Mouse (Mus musculus) heart, embryonic 11.5 days (tissue): Measurements from ENCODE around the gene Gm45062. TPM values are rescaled to one million over a fixed set of nuclear protein-coding genes. Genes with fewer than 3 reads are reported as not detected.

Experiments used
- ATAC-seq: fragments of 200-750 bp; cut with Nextera tagmentation; replicated peaks from 2 replicates; pipeline ENCODE4 v1.8.0; 2017; ENCODE audit warnings: moderate library complexity; ENCODE audit not compliant: insufficient number of reproducible peaks, low FRiP score, low TSS enrichment
- H3K27ac ChIP-seq: fragments of 300-500 bp; sonication (generic); 2 replicates; pipeline ENCODE4 v1.5.1; 2014; ENCODE audit warnings: mild to moderate bottlenecking, low read depth, low read length
- H3K27me3 ChIP-seq: fragments of 300-500 bp; sonication (generic); 2 replicates; pipeline ENCODE4 v1.6.1; 2014; ENCODE audit warnings: mild to moderate bottlenecking, low read length, mixed read lengths; ENCODE audit not compliant: control insufficient read depth, insufficient read depth
- H3K36me3 ChIP-seq: fragments of 300-500 bp; sonication (generic); 2 replicates; pipeline ENCODE4 v1.6.1; 2014; ENCODE audit warnings: mild to moderate bottlenecking, low read length, moderate library complexity, mixed read lengths; ENCODE audit not compliant: control insufficient read depth, insufficient read depth
- H3K4me1 ChIP-seq: fragments of 300-500 bp; sonication (generic); 2 replicates; pipeline ENCODE4 v1.6.1; 2014; ENCODE audit warnings: low read length; ENCODE audit not compliant: control insufficient read depth, insufficient read depth
- H3K4me2 ChIP-seq: fragments of 300-500 bp; sonication (generic); 2 replicates; pipeline ENCODE4 v1.6.1; 2014; ENCODE audit warnings: mild to moderate bottlenecking, moderate library complexity
- H3K4me3 ChIP-seq: fragments of 300-500 bp; sonication (generic); 2 replicates; pipeline ENCODE4 v1.5.1; 2014; ENCODE audit warnings: low read depth, low read length
- H3K9ac ChIP-seq: fragments of 300-500 bp; sonication (generic); 2 replicates; pipeline ENCODE4 v1.6.1; 2014; ENCODE audit warnings: mild to moderate bottlenecking, low read depth, low read length, moderate library complexity
- H3K9me3 ChIP-seq: fragments of 300-500 bp; sonication (generic); replicated peaks from 2 replicates; pipeline ENCODE4 v1.6.1; 2016; ENCODE audit warnings: low read length; ENCODE audit not compliant: control insufficient read depth
- WGBS: fragments of 180-500 bp; shearing (Covaris S2); extraction: QIAGEN DNeasy Blood & Tissue Kit; methylation state at CpG from one replicate; pipeline ENCODE4 v1.1.7; 2014; ENCODE audit not compliant: insufficient replicate concordance; 5-methylcytosine and 5-hydroxymethylcytosine counted together
- polyA plus RNA-seq: library from polyadenylated mRNA; unstranded; fragments of >200 nt; fragmentation: Nextera tagmentation; extraction: Ambion mirVana; gene quantifications from 2 replicates; pipeline ENCODE4 v1.2.1, GENCODE M21; 2014

Gm45062 gene
- polyA plus RNA-seq, 1 experiment from 2014 or later = 6.8 TPM

- Histone ChIP-seq H3K4me1 (no peaks in the 10 kb centered on the region), H3K9me3 (peaks cover 4% of the 10 kb centered on the region; the same call in 1 of the 2 replicates), H3K27ac (no peak overlapping the region), H3K27me3 (no peaks in the 10 kb centered on the region), H3K9ac (no peak overlapping the region), H3K4me2 (no peak overlapping the region), H3K4me3 (no peak overlapping the region), H3K36me3 (no peaks in the 10 kb centered on the region)
- 72% methylated on average over 6 of the region's 6 CpGs for WGBS
- ATAC-seq = no peak
Observed at GRCm38 (mm10) chr6:8497868-8498257, 238.6 kb downstream of the Gm45062 start.

- no peaks in the 10 kb centered on the region for H3K4me1 ChIP-seq
- H3K4me3 ChIP-seq = no peak overlapping the region
- no peaks in the 10 kb centered on the region for H3K36me3 ChIP-seq
- no peak for ATAC-seq
- H3K9ac ChIP-seq = no peak overlapping the region
- H3K9me3 ChIP-seq = peaks cover 4% of the 10 kb centered on the region; the same call in 1 of the 2 replicates
- no peaks in the 10 kb centered on the region for H3K27me3 ChIP-seq
- H3K27ac ChIP-seq = no peak overlapping the region
- 78% methylated on average over 3 of the region's 3 CpGs for WGBS
- no peak overlapping the region for H3K4me2 ChIP-seq
Observed at GRCm38 (mm10) chr6:8498961-8499360, 239.7 kb downstream of the Gm45062 start.

GRCm38 (mm10) chr6:8503953-8504352, 244.7 kb downstream of the Gm45062 start:
- Histone ChIP-seq H3K9ac (no peak overlapping the region), H3K4me3 (no peak overlapping the region), H3K4me2 (no peak overlapping the region), H3K36me3 (no peaks in the 10 kb centered on the region), H3K9me3 (no peaks in the 10 kb centered on the region), H3K4me1 (no peaks in the 10 kb centered on the region), H3K27ac (no peak overlapping the region), H3K27me3 (no peaks in the 10 kb centered on the region)
- ATAC-seq = no peak
- WGBS = 37% methylated on average over 3 of the region's 3 CpGs

GRCm38 (mm10) chr6:8504521-8505228, 245.4 kb downstream of the Gm45062 start:
- no peak for ATAC-seq
- H3K9me3 ChIP-seq = no peaks in the 10 kb centered on the region

GRCm38 (mm10) chr6:8506631-8507030, 247.4 kb downstream of the Gm45062 start:
- no peak overlapping the region for H3K4me2 ChIP-seq
- no peak overlapping the region for H3K4me3 ChIP-seq
- no peak overlapping the region for H3K27ac ChIP-seq
- H3K27me3 ChIP-seq = no peaks in the 10 kb centered on the region
- ATAC-seq = no peak
- H3K36me3 ChIP-seq = no peaks in the 10 kb centered on the region
- no peak overlapping the region for H3K9ac ChIP-seq
- no peaks in the 10 kb centered on the region for H3K9me3 ChIP-seq
- peaks cover 4% of the 10 kb centered on the region; the same call in 1 of the 2 replicates for H3K4me1 ChIP-seq

More at GRCm38 (mm10) chr6:8504521-8505228, 245.4 kb downstream of the Gm45062 start:
- 82% methylated on average over 6 of the region's 6 CpGs for WGBS
- no peaks in the 10 kb centered on the region for H3K27me3 ChIP-seq
- H3K4me2 ChIP-seq = no peak overlapping the region
- no peak overlapping the region for H3K9ac ChIP-seq
- H3K36me3 ChIP-seq = no peaks in the 10 kb centered on the region
- H3K27ac ChIP-seq = no peak overlapping the region
- H3K4me3 ChIP-seq = no peak overlapping the region
- no peaks in the 10 kb centered on the region for H3K4me1 ChIP-seq

- Histone ChIP-seq H3K9me3 (no peaks in the 10 kb centered on the region), H3K9ac (peak overlapping the region; percentile 94), H3K27ac (peak overlapping the region; percentile 96), H3K36me3 (no peaks in the 10 kb centered on the region), H3K4me1 (peaks cover 4% of the 10 kb centered on the region; the same call in 1 of the 2 replicates), H3K4me2 (peak overlapping the region; percentile 74), H3K4me3 (peak overlapping the region; percentile 70), H3K27me3 (no peaks in the 10 kb centered on the region)
- WGBS = under 1% methylated on average over 56 of the region's 56 CpGs
- peak; percentile 99 for ATAC-seq
Observed at GRCm38 (mm10) chr6:8508883-8509536, 249.8 kb downstream of the Gm45062 start.

GRCm38 (mm10) chr6:8509551-8509950, 250.3 kb downstream of the Gm45062 start, which contains the start of gene Glcci1:
TSS of gene Glcci1 (plus strand) at chr6:8509600.
- no peaks in the 10 kb centered on the region for H3K36me3 ChIP-seq
- under 1% methylated on average over 23 of the region's 69 CpGs for WGBS

GRCm38 (mm10) chr6:8509961-8510863, 251.0 kb downstream of the Gm45062 start:
- ATAC-seq = peak; percentile 32
- H3K36me3 ChIP-seq = no peaks in the 10 kb centered on the region
- H3K27ac ChIP-seq = peak overlapping the region; percentile 96
- H3K27me3 ChIP-seq = no peaks in the 10 kb centered on the region
- no peaks in the 10 kb centered on the region for H3K9me3 ChIP-seq
- H3K9ac ChIP-seq = peak overlapping the region; percentile 94
- WGBS = under 1% methylated on average over 41 of the region's 73 CpGs
- peak overlapping the region; percentile 70 for H3K4me3 ChIP-seq
- H3K4me1 ChIP-seq = peaks cover 4% of the 10 kb centered on the region; the same call in 1 of the 2 replicates
- H3K4me2 ChIP-seq = peak overlapping the region; percentile 74

More at GRCm38 (mm10) chr6:8509551-8509950, 250.3 kb downstream of the Gm45062 start, which contains the start of gene Glcci1:
- H3K4me2 ChIP-seq = peak within 1 kb of the TSS; percentile 74
- no peaks in the 10 kb centered on the region for H3K27me3 ChIP-seq
- peak; percentile 86 for ATAC-seq
- H3K4me1 ChIP-seq = peaks cover 4% of the 10 kb centered on the region; the same call in 1 of the 2 replicates
- peak within 1 kb of the TSS; percentile 94 for H3K9ac ChIP-seq
- H3K27ac ChIP-seq = peak within 1 kb of the TSS; percentile 96
- H3K9me3 ChIP-seq = no peaks in the 10 kb centered on the region
- H3K4me3 ChIP-seq = peak within 1 kb of the TSS; percentile 70
